Mouse (Mus musculus) neural tube, embryonic 13.5 days (tissue): ENCODE results near the gene 2610028H24Rik. TPM values are rescaled to one million over a fixed set of nuclear protein-coding genes. Genes with fewer than 3 reads are reported as not detected.
A peak's percentile ranks its signal among the peaks of the same experiment; 100 is the strongest.

Experiments
- ATAC-seq: fragments of 200-750 bp; cut with Nextera tagmentation; 2 replicates; pipeline ENCODE4 v1.8.0; 2017; ENCODE audit warnings: low read depth, mild to moderate bottlenecking, moderate TSS enrichment, moderate library complexity
- H3K27ac ChIP-seq: fragments of 300-500 bp; sonication (generic); replicated peaks from 2 replicates; pipeline ENCODE4 v1.5.1; 2015; ENCODE audit warnings: moderate library complexity, mild to moderate bottlenecking, inconsistent platforms
- H3K27me3 ChIP-seq: fragments of 300-500 bp; sonication (generic); 2 replicates; pipeline ENCODE4 v1.6.1; 2015; ENCODE audit warnings: mild to moderate bottlenecking, inconsistent platforms
- H3K36me3 ChIP-seq: fragments of 300-500 bp; sonication (generic); 2 replicates; pipeline ENCODE4 v1.6.1; 2015; ENCODE audit warnings: mild to moderate bottlenecking, inconsistent platforms
- H3K4me1 ChIP-seq: fragments of 300-500 bp; sonication (generic); replicated peaks from 2 replicates; pipeline ENCODE4 v1.6.1; 2015; ENCODE audit warnings: inconsistent platforms
- H3K4me2 ChIP-seq: fragments of 300-500 bp; sonication (generic); 2 replicates; pipeline ENCODE4 v1.6.1; 2015; ENCODE audit warnings: inconsistent platforms, mild to moderate bottlenecking, moderate library complexity
- H3K4me3 ChIP-seq: fragments of 300-500 bp; sonication (generic); 2 replicates; pipeline ENCODE4 v1.5.1; 2015; ENCODE audit warnings: mild to moderate bottlenecking, inconsistent platforms
- H3K9ac ChIP-seq: fragments of 300-500 bp; sonication (generic); 2 replicates; pipeline ENCODE4 v1.6.1; 2015; ENCODE audit warnings: moderate library complexity, mild to moderate bottlenecking, inconsistent platforms
- H3K9me3 ChIP-seq: fragments of 300-500 bp; sonication (generic); 2 replicates; pipeline ENCODE4 v1.6.1; 2016; ENCODE audit warnings: inconsistent platforms
- WGBS: fragments of 180-500 bp; shearing (Covaris S2); methylation state at CpG from one replicate; pipeline ENCODE4 v1.1.7; 2015; 5-methylcytosine and 5-hydroxymethylcytosine counted together
- polyA plus RNA-seq: library from polyadenylated mRNA; unstranded; fragments of >200 nt; fragmentation: Nextera tagmentation; extraction: Ambion mirVana; gene quantifications from 2 replicates; pipeline ENCODE4 v1.2.1, GENCODE M21; 2015

2610028H24Rik gene
- polyA plus RNA-seq, 1 experiment from 2014 or later, result not detected

DNA sequence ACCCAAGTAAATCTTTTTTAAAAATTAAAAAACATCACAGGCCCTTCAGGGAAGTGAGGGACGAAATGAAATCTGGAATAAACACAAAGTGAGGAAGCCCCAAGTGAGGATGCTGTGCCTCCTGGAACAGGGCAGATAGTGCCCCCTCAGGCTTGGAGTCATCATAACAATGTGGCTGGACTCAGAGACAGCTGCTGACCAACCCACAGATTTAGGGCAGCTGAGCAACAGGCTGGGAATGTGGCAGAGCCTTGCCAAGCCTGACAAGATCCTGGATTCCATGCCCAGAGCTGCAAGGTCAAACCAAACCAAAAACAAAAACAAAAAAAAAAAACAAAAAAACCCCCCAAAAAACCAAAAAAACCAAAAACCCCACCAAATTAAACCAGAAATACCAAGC, 12.4 kb downstream of the 2610028H24Rik start:
- no peak for ATAC-seq
- Histone ChIP-seq H3K4me2 (no peak overlapping the region), H3K9me3 (0 out of 2 replicates have a peak, but pooled peaks cover 4% of the 10 kb centered on the region), H3K27ac (no peak overlapping the region), H3K4me1 (no peaks in the 10 kb centered on the region), H3K9ac (no peak overlapping the region), H3K27me3 (no peaks in the 10 kb centered on the region), H3K4me3 (no peak overlapping the region), H3K36me3 (peaks cover 28% of the 10 kb centered on the region)
- WGBS, result 88% methylated on average over 1 of the region's 1 CpGs

DNA sequence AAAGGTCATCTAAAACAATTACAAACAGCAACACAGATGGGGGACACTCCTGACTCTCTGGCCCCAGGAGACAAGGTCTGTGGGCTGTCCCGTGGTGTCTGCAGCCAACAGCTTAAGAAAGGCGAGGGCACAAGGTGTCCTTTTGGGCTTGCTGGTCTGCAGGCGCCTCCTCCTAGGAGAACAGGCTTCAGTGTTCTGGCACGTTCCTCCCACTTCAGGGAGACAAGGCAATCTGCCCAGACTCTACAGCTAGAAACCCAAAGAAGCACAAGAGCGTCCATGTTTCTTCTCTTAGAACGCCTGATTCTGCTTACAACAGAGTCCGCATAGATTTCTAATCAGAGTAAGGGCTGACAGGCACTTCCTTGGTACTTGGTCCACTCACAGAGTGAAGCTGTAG, 13.4 kb downstream of the 2610028H24Rik start:
- Histone ChIP-seq H3K36me3 (peaks cover 28% of the 10 kb centered on the region), H3K4me1 (no peaks in the 10 kb centered on the region), H3K9me3 (0 out of 2 replicates have a peak, but pooled peaks cover 4% of the 10 kb centered on the region), H3K4me2 (no peak overlapping the region), H3K27ac (no peak overlapping the region), H3K27me3 (no peaks in the 10 kb centered on the region), H3K4me3 (no peak overlapping the region), H3K9ac (no peak overlapping the region)
- ATAC-seq, result no peak
- WGBS, result 94% methylated on average over 7 of the region's 7 CpGs

GRCm38 (mm10) chr10:76462721-76463120, 13.8 kb downstream of the 2610028H24Rik start:
- Histone ChIP-seq H3K27me3 (no peaks in the 10 kb centered on the region), H3K36me3 (peaks cover 28% of the 10 kb centered on the region), H3K4me1 (peaks cover 2% of the 10 kb centered on the region), H3K4me2 (no peak overlapping the region), H3K4me3 (no peak overlapping the region), H3K27ac (no peak overlapping the region), H3K9me3 (0 out of 2 replicates have a peak, but pooled peaks cover 4% of the 10 kb centered on the region), H3K9ac (no peak overlapping the region)
- no peak for ATAC-seq
- 92% methylated on average over 6 of the region's 6 CpGs for WGBS

- WGBS, result 2% methylated on average over 55 of the region's 55 CpGs
- H3K4me2 ChIP-seq, result peak within 1 kb of the TSS; percentile 62
- H3K4me3 ChIP-seq, result peak within 1 kb of the TSS; percentile 68
- H3K9me3 ChIP-seq, result no peaks in the 10 kb centered on the region
- peaks cover 46% of the 10 kb centered on the region for H3K4me1 ChIP-seq
- H3K36me3 ChIP-seq, result peaks cover 43% of the 10 kb centered on the region
- H3K27ac ChIP-seq, result peak within 1 kb of the TSS; percentile 88
- H3K9ac ChIP-seq, result peak within 1 kb of the TSS; percentile 87
- H3K27me3 ChIP-seq, result no peaks in the 10 kb centered on the region
- ATAC-seq, result peak; percentile 99
Measured at GRCm38 (mm10) chr10:76468203-76469162, 19.6 kb downstream of the 2610028H24Rik start, which contains the start of the genes Mcm3ap and Ybey. Gene Mcm3ap (plus strand): TSS chr10:76468927. Gene Ybey (minus strand): TSS chr10:76469114.

GRCm38 (mm10) chr10:76473759-76474158, 24.9 kb downstream of the 2610028H24Rik start:
- Histone ChIP-seq H3K9me3 (no peaks in the 10 kb centered on the region), H3K36me3 (peaks cover 79% of the 10 kb centered on the region), H3K9ac (no peak overlapping the region), H3K27me3 (no peaks in the 10 kb centered on the region), H3K4me1 (peaks cover 45% of the 10 kb centered on the region), H3K4me2 (no peak overlapping the region), H3K27ac (no peak overlapping the region), H3K4me3 (no peak overlapping the region)
- 86% methylated on average over 5 of the region's 5 CpGs for WGBS
- ATAC-seq, result no peak

- no peak for ATAC-seq
- H3K9me3 ChIP-seq, result no peaks in the 10 kb centered on the region
- peaks cover 97% of the 10 kb centered on the region for H3K36me3 ChIP-seq
- no peak overlapping the region for H3K4me3 ChIP-seq
- H3K9ac ChIP-seq, result no peak overlapping the region
- H3K27ac ChIP-seq, result no peak overlapping the region
- 92% methylated on average over 13 of the region's 13 CpGs for WGBS
- H3K27me3 ChIP-seq, result no peaks in the 10 kb centered on the region
- H3K4me1 ChIP-seq, result no peaks in the 10 kb centered on the region
- no peak overlapping the region for H3K4me2 ChIP-seq
Measured at GRCm38 (mm10) chr10:76480851-76481250, 32.0 kb downstream of the 2610028H24Rik start.

- Histone ChIP-seq H3K27me3 (no peaks in the 10 kb centered on the region), H3K36me3 (peaks cover 97% of the 10 kb centered on the region), H3K4me1 (no peaks in the 10 kb centered on the region), H3K9ac (no peak overlapping the region), H3K4me2 (no peak overlapping the region), H3K27ac (no peak overlapping the region), H3K4me3 (no peak overlapping the region), H3K9me3 (no peaks in the 10 kb centered on the region)
- WGBS, result 95% methylated on average over 6 of the region's 6 CpGs
- no peak for ATAC-seq
Measured at GRCm38 (mm10) chr10:76481480-76481879, 32.6 kb downstream of the 2610028H24Rik start.

DNA sequence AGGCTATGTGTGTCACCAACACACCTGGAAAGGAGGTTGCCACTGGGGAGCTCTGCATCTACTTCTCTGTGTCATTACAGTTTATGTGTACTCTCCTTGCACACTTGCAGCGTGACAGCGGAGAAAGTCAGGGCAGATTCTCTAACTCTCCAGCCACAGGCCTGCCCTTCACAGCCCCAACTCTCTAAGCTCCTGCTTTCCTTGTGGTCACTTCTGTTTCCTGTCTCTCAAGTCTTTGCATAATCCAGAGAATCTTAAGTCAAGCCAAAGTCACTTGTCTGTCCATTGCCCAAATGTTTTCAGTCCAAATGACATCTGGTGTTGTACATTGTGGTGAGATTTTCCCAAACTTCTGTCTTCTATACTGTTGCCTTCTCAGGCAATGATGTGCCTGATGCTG, 37.4 kb downstream of the 2610028H24Rik start:
- no peak overlapping the region for H3K9ac ChIP-seq
- no peak overlapping the region for H3K4me2 ChIP-seq
- no peaks in the 10 kb centered on the region for H3K9me3 ChIP-seq
- ATAC-seq, result no peak
- no peaks in the 10 kb centered on the region for H3K4me1 ChIP-seq
- no peaks in the 10 kb centered on the region for H3K27me3 ChIP-seq
- peaks cover 98% of the 10 kb centered on the region for H3K36me3 ChIP-seq
- H3K4me3 ChIP-seq, result no peak overlapping the region
- WGBS, result 95% methylated on average over 2 of the region's 2 CpGs
- no peak overlapping the region for H3K27ac ChIP-seq

GRCm38 (mm10) chr10:76488265-76488664, 39.4 kb downstream of the 2610028H24Rik start:
- no peak overlapping the region for H3K27ac ChIP-seq
- no peak overlapping the region for H3K4me2 ChIP-seq
- H3K9ac ChIP-seq, result no peak overlapping the region
- H3K36me3 ChIP-seq, result peaks cover 95% of the 10 kb centered on the region
- H3K27me3 ChIP-seq, result no peaks in the 10 kb centered on the region
- H3K4me3 ChIP-seq, result no peak overlapping the region
- H3K4me1 ChIP-seq, result no peaks in the 10 kb centered on the region
- ATAC-seq, result no peak
- WGBS, result 95% methylated on average over 8 of the region's 8 CpGs
- no peaks in the 10 kb centered on the region for H3K9me3 ChIP-seq

DNA sequence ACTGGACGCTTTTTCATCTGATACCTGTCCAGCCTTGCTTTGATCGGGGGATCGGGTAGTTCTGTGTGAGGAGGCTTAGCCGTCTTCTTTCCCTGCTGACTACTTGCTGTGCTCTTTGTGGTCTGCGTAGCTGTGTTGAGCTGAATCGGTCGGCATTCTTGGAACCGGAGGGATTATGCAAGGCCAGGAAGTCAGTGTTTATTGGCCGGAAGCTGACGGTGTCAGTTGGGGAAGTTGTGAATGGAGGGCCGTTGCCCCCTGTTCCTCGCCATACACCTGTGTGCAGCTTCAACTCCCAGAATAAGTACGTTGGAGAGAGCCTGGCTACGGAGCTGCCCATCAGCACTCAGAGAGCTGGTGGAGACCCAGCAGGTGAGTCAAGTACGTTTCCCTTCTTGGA, 40.3 kb downstream of the 2610028H24Rik start:
- WGBS, result 93% methylated on average over 15 of the region's 15 CpGs
- no peak overlapping the region for H3K4me2 ChIP-seq
- H3K27me3 ChIP-seq, result no peaks in the 10 kb centered on the region
- no peak overlapping the region for H3K27ac ChIP-seq
- no peak for ATAC-seq
- no peak overlapping the region for H3K4me3 ChIP-seq
- no peak overlapping the region for H3K9ac ChIP-seq
- no peaks in the 10 kb centered on the region for H3K9me3 ChIP-seq
- H3K4me1 ChIP-seq, result no peaks in the 10 kb centered on the region
- H3K36me3 ChIP-seq, result peaks cover 95% of the 10 kb centered on the region

GRCm38 (mm10) chr10:76493527-76493926, 44.6 kb downstream of the 2610028H24Rik start:
- no peak for ATAC-seq
- peaks cover 90% of the 10 kb centered on the region for H3K36me3 ChIP-seq
- H3K4me1 ChIP-seq, result no peaks in the 10 kb centered on the region
- 88% methylated on average over 1 of the region's 1 CpGs for WGBS
- no peak overlapping the region for H3K4me2 ChIP-seq
- H3K9ac ChIP-seq, result no peak overlapping the region
- no peak overlapping the region for H3K27ac ChIP-seq
- no peaks in the 10 kb centered on the region for H3K9me3 ChIP-seq
- H3K27me3 ChIP-seq, result no peaks in the 10 kb centered on the region
- H3K4me3 ChIP-seq, result no peak overlapping the region

- H3K9me3 ChIP-seq, result no peaks in the 10 kb centered on the region
- ATAC-seq, result no peak
- no peak overlapping the region for H3K4me3 ChIP-seq
- H3K4me2 ChIP-seq, result no peak overlapping the region
- H3K27ac ChIP-seq, result no peak overlapping the region
- WGBS, result 95% methylated on average over 6 of the region's 6 CpGs
- no peaks in the 10 kb centered on the region for H3K27me3 ChIP-seq
- no peaks in the 10 kb centered on the region for H3K4me1 ChIP-seq
- H3K36me3 ChIP-seq, result peaks cover 90% of the 10 kb centered on the region
- no peak overlapping the region for H3K9ac ChIP-seq
Measured at GRCm38 (mm10) chr10:76495501-76495900, 46.6 kb downstream of the 2610028H24Rik start.
